Mouse (Mus musculus) testis, adult 2 months (tissue): ENCODE data around the gene Ddrgk1.

Source experiments
- CTCF ChIP-seq: fragments of 200-500 bp; IDR thresholded peaks from 2 replicates; pipeline ENCODE4 v1.5.1; 2012; ENCODE audit warnings: low read depth, mild to moderate bottlenecking, inconsistent platforms, low read length, moderate library complexity; ENCODE audit not compliant: control insufficient read depth, insufficient read depth, insufficient replicate concordance
- POLR2A ChIP-seq: fragments of 200-500 bp; IDR thresholded peaks from 2 replicates; pipeline ENCODE4 v1.6.1; 2012; ENCODE audit warnings: low read depth, mild to moderate bottlenecking, inconsistent platforms, low read length, moderate library complexity; ENCODE audit not compliant: control insufficient read depth

DNA sequence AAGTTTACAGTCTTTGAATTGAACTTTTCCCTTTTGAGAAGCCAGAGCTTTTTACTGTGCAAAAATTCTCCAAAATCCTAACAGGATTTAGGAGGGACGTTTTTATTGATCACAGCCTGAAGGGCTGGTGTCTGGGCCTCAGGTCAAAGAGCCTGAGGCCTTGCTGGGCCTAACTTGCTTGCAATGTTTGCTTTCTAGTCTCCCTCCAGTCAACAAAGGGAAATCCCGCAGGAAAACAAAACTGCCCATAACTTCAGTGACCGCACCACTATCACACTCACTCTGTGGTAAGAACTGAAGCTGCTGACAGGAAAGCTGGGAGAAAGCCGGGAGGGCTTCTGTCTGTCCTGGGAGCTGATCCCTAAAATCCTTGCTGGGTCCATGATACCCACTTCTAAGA is 42.1 kb upstream of the Ddrgk1 start:
- TF ChIP-seq CTCF, result no peak
- TF ChIP-seq POLR2A, result no peak
